Mouse (Mus musculus): ENCODE results near the gene Rnf34. TPM values are rescaled to one million over a fixed set of nuclear protein-coding genes. Genes with fewer than 3 reads are reported as not detected.
A peak's percentile ranks its signal among the peaks of the same experiment; 100 is the strongest.

The Rnf34 gene
- total RNA-seq, 4 experiments from 2014 or later = 30.7 to 39.8 (median 35.3) TPM

GRCm38 (mm10) chr5:122872626-122873025 lies 22.8 kb downstream of the Rnf34 start:
- no peak for DNase-seq (ENCODE audit: low spot score)

GRCm38 (mm10) chr5:122873573-122873972 lies 23.7 kb downstream of the Rnf34 start:
- DNase-seq (ENCODE audit: low spot score) = no peak

- no peak for DNase-seq (ENCODE audit: low spot score)
Measured at GRCm38 (mm10) chr5:122874359-122874758, 24.5 kb downstream of the Rnf34 start.

GRCm38 (mm10) chr5:122876671-122877070 lies 26.8 kb downstream of the Rnf34 start:
- no peak for DNase-seq (ENCODE audit: low spot score)

- no peak for DNase-seq (ENCODE audit: low spot score)
Measured at GRCm38 (mm10) chr5:122880241-122880980, 30.6 kb downstream of the Rnf34 start.

GRCm38 (mm10) chr5:122881313-122881712 lies 31.5 kb downstream of the Rnf34 start:
- peak; percentile 48 for DNase-seq (ENCODE audit: low spot score)

GRCm38 (mm10) chr5:122882256-122883050 lies 32.6 kb downstream of the Rnf34 start:
- DNase-seq (ENCODE audit: low spot score) = no peak

GRCm38 (mm10) chr5:122883237-122883636 lies 33.4 kb downstream of the Rnf34 start:
- DNase-seq (ENCODE audit: low spot score) = no peak

GRCm38 (mm10) chr5:122883652-122884235 lies 33.9 kb downstream of the Rnf34 start:
- DNase-seq (ENCODE audit: low spot score) = no peak

GRCm38 (mm10) chr5:122884594-122885348 lies 34.9 kb downstream of the Rnf34 start:
- DNase-seq (ENCODE audit: low spot score) = no peak

GRCm38 (mm10) chr5:122887033-122887432 lies 37.2 kb downstream of the Rnf34 start:
- DNase-seq (ENCODE audit: low spot score) = no peak

GRCm38 (mm10) chr5:122887926-122888611 lies 38.2 kb downstream of the Rnf34 start:
- DNase-seq (ENCODE audit: low spot score) = no peak

- no peak for DNase-seq (ENCODE audit: low spot score)
Measured at GRCm38 (mm10) chr5:122888612-122889214, 38.9 kb downstream of the Rnf34 start.

GRCm38 (mm10) chr5:122890396-122890795 lies 40.5 kb downstream of the Rnf34 start:
- no peak for DNase-seq (ENCODE audit: low spot score)

- no peak for DNase-seq (ENCODE audit: low spot score)
Measured at GRCm38 (mm10) chr5:122893270-122893669, 43.4 kb downstream of the Rnf34 start.

- DNase-seq (ENCODE audit: low spot score) = peak; percentile 48
Measured at GRCm38 (mm10) chr5:122894007-122894637, 44.3 kb downstream of the Rnf34 start.

- DNase-seq (ENCODE audit: low spot score) = no peak
Measured at GRCm38 (mm10) chr5:122894821-122895220, 45.0 kb downstream of the Rnf34 start.

- no peak for DNase-seq (ENCODE audit: low spot score)
Measured at GRCm38 (mm10) chr5:122898153-122898552, 48.3 kb downstream of the Rnf34 start.

- no peak for DNase-seq (ENCODE audit: low spot score)
Measured at GRCm38 (mm10) chr5:122898963-122899776, 49.3 kb downstream of the Rnf34 start.

All from heart, adult 8-10 months (tissue).